Mouse (Mus musculus) megakaryocyte progenitor cell, adult 5-6 weeks (primary cell): ENCODE measurements at regions not wholly inside any gene's neighbourhood (a gene's known extent, or its start where the extent isn't known, plus 50 kb on each side); places are given as distances from the start of the nearest gene placed in this dataset.

Experiments used
- ATAC-seq: replicated peaks from 2 replicates; pipeline ENCODE4 v1.8.0; 2016; ENCODE audit warnings: mild to moderate bottlenecking, moderate TSS enrichment, inconsistent platforms; ENCODE audit not compliant: poor library complexity

DNA sequence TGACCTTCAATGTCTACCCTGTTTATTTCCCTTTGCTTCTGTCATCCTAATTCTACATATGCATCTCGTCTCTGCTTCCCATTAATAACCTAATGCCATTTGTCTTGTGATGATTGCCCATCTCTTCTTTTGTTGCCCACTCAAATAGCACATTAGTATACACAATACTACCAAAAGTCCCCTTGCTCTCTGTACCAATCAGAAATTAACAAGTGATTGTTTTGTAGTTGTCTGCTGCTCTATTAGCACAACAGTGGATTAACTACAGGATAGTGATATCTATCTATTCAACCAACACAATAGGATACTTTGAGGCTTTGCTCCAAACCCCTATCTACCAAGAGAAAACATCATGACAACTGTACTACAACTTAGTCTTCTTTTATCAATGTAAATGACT lies 70.4 kb downstream of the Etaa1 start:
- no peak for ATAC-seq
